Mouse (Mus musculus) heart, postnatal 0 days (tissue): ENCODE measurements around the gene Nqo1.

ENCODE experiments used
- CTCF ChIP-seq: IDR thresholded peaks from 2 replicates; pipeline ENCODE4 v1.5.1; 2016; ENCODE audit warnings: antibody characterized with exemption, control low read depth, low read depth
- EP300 ChIP-seq: IDR thresholded peaks from 2 replicates; pipeline ENCODE4 v1.6.1; 2016; ENCODE audit warnings: antibody characterized with exemption, low read depth

DNA sequence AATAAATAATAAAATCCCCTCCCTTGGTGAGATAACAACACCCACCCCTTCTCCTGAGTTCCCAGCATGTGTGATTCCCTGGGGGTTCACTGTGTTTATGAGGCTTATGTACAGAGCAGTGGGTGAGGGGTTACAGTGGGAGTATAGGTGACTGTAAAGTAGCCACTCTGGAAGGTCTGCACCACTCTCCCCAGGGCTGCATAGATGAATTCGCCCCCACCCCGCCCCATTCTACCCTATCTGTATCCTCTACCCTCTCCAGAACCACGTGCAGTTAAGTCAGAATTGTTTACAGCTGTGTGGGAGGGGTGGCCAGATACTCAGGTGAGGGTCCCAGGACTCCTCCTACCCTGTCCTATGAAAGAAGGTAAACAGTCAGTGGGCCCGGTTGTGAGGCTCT is 20.1 kb downstream of the Nqo1 start:
- TF ChIP-seq EP300 (no peak), CTCF (no peak)
